Mouse (Mus musculus) T-cell, adult 2 months (primary cell): Measurements from ENCODE around the gene Odr4.
A peak's percentile ranks its signal among the peaks of the same experiment; 100 is the strongest.

Source experiments
- DNase-seq: peaks from one replicate; pipeline ENCODE4 v3.0.0; 2022; ENCODE audit warnings: low spot score

Odr4 gene

DNA sequence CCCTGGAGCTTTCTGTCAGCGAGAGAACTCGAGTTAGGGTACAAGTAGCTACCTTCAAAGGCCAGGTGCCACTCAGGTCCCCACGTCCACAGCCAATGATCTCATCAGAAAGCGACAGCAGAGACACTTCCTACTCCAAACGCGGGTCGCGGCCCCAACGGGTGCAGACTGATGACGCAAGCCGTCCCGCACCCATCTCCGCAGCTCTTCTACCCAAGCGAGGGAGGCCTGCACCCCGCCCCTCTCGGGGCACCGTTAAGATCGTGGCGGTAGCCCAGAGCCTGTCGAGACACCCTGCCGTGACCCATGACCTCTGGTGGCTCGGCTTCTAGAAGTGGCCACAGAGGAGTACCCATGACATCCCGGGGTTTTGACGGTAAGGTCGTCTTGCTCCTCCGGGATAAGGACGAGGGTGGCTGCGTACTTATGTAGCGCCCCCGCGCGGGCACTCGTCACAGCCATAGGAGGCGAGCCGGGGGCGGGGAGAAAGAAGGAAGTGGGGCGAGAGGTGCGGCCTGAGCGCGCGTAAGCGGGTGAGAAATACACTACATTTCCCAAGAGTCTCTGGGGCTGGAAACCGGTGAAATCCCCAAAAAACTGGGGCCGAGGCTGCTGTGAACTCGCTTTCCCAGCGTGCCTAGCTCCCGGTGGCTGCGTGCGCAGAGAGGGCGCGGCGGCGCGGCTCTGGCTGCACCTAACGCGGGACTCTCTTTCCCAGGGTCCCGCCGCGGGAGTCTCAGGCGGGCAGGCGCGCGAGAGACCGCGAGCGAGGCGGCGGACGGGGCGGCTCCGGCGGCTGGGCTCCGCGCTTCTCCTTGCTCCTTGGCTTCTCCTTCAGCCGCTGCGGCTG is at the start of gene Odr4, which contains the start of gene Tpr:
TSS of gene Odr4 (minus strand) at position 443 of the 850 bp plus-strand sequence.
TSS of gene Tpr (plus strand) at position 201 of the 850 bp plus-strand sequence.
- DNase-seq: peak; percentile 99

DNA sequence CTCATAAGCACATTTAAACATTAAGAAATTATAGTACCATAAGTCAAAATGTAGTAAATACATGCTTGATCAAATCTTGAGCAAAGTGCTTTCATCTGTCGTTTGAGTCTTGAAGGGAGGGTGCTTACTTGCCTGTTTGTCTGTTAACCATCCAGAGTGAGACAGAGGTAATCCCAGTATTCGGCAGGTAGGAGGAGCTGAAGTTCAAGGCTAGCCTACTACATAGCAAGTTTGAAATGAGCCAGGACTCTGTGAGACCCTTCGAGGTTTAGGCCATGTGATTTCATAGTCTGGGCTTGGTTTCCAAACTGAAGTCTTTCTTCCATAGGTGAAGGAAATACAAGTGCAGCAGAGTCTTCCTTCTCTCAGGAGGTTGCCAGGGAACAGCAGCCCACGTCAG is 48.9 kb upstream of the Odr4 start:
- DNase-seq: no peak

DNA sequence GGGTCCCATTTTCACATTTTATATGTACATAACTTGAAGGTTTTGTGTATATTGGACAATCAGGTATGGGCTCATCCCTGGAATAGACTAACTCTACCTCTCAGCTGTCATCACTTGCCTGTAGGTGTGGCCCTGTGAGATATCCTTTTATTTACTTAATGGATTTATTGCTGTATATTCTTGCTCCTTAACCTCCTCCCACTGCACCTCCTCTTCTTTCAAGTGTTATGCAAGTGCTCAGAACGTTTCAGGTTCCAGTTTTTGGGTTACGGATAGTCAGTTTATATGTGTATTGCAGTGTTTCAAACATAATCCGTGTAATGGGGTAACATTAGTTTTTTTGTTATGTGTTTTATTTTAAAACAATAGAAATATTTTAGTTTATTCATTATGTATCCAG is 45.8 kb upstream of the Odr4 start:
- DNase-seq: no peak

DNA sequence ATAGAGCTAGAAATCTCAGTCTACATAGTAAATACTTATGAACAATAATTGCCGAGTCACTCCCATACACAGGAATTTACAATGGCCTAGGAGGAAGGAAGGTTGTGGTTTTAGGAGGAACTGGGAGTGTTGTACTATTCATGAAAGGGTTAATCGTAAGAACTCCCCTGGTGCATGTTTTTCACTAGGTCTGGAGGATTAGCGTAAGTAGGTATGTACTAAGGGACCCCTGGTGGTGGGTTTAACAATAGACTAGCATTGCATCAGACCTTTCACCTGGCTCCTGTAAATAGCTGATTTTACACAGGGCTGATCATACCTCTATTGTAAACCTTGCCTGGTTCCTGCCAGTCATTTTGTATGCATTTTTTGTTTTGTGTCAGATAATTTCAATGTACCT is 33.3 kb upstream of the Odr4 start:
- DNase-seq: no peak

DNA sequence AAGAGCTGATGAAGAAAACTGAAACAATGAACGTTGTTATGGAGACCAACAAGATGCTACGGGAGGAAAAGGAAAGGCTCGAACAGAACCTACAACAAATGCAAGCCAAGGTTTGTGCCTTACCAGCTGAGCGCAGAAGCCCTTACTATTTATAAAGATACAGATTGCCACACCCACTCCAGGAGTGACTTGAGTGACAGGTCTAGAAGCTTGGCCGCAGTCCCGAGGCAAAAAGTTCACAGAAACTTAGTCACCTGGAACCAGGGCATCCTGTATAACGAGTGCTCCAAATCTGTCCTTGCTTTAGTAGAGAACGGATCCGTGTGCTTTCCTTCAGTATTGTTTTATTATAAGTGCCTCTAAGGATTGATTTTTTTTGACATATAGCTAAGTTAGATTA is 32.8 kb upstream of the Odr4 start:
- no peak for DNase-seq

DNA sequence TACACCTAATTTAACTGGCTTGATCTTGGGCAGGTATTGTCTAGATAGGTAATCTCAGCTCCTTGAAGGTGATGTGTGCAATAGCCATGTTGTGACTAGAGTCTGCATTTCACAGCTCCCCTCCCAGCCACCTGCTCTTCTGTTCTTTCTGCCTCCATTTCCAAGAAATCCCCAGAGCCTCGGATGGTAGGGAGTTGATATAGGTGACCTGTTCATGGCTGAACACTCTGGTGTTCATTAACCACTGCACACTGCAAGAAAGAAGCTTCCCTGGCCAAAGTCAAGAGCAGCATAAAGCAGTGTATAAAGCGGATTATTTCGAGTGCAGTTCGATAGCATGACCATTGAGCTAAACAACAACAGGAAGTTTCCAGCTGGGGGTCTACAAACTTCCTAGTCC is 25.5 kb upstream of the Odr4 start:
- DNase-seq: no peak

DNA sequence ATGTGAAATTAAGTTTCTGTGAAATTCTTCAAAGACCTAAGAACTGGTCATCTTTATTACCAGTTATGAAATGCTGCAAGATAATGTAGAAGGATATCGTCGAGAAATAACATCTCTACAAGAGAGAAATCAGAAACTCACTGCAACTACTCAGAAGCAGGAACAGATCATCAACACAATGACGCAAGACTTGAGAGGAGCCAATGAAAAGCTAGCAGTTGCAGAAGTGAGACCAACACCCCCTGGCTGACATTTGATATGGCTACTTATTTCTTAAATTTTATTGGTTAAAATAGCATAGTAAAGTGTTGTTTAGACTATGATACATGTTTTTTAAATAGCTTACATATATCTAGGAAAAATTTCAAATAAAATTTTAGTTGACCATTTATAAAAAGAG is 23.1 kb upstream of the Odr4 start:
- no peak for DNase-seq

DNA sequence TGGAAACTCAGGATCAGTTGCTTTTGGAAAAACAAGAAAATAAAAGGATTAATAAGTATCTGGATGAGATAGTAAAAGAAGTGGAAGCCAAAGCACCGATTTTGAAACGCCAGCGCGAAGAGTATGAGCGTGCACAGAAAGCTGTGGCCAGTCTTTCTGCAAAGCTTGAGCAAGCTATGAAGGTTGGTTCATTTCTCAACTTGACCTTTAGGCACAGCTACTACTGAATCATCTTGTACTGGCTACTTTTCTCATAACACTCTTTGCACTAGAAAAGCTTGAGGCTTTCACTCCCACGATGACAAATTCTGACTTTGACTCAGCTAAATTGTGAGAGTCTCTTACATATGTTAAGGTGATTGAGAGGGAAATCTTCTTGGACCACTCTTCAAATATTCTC is 17.1 kb upstream of the Odr4 start:
- DNase-seq: no peak

DNA sequence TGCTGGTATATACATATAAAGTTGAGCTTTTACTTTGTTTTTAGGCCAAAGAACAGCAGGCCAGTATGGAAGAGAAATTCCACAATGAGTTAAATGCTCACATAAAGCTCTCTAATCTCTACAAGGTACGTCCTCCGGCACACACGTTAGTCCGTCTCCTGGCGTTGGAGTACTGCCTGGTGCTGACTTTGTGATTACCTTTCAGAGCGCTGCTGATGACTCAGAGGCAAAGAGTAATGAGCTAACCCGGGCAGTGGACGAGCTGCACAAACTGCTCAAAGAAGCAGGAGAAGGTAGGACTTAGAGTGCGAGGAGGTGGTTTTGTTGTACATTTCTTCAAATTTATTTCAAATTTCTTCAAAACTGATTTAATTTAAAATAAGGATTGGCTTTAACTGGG is 14.4 kb upstream of the Odr4 start:
- no peak for DNase-seq

DNA sequence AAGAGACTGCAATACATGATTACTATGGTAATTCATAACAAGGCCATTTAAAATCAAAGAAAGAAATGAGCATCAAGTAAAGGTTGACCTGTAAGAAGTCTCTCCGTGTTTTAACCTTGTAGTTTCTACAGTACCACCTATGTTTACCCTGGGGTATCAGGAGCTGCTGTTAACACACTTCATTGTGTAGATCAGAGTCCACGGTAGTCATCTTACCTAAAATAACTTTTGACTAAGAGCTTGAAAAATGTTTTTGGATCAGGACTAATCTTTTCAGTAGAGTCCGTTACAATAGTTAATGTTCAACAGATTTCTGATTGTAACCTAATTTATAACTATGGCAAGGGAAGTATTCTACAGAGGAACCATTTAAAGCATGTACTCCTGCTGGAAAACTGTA is 11.7 kb upstream of the Odr4 start:
- DNase-seq: no peak

DNA sequence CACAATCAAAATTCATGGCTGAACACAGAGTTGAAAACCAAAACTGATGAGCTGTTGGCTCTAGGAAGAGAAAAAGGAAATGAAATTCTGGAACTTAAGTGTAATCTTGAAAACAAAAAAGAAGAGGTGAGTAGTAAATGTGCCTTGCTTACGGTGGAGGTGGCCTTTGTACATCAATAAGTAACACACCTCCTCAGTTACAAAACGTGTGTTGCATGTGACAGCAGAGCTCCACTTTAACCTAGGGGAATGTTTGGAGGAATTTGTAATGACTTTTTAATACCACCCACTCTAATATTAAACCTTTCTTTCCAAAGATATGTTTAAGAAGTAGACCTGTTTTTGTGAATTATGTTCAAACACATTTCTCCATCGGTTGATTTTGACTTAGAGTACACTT is 11.0 kb upstream of the Odr4 start:
- DNase-seq: no peak

DNA sequence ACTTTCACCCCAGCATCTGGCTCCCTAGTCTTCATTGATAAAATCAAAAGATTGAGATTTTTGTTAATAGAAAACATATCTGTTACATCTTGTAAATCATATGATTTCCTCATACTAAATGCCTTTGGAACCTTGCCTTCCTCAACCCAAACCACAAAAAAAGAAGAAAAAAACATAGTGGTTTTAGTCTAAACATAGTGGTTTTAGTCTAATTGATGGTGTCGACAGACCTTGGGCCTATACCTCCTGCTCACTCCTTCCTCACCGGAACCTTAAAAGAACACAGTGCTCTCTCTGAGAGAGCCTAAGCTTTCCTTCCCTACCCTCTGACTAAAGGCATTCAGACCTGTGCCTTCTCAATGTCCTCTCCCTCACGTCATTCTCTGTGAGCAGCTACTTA is 3.1 kb upstream of the Odr4 start:
- peak; percentile 25 for DNase-seq

DNA sequence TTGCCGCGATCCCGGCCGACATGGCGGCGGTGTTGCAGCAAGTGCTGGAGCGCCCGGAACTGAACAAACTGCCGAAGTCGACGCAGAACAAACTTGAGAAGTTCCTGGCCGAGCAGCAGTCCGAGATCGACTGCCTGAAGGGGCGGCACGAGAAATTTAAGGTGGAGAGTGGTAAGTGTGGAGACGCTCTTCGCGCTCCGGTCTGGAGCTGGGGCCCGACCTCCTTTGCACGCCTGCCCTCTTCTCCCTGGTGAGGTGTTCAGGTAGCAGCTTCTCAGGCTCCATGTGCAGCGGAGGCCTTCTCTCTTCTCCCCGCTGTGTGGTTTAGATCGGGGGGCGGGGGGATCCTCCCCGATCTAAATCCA is 590 bp upstream of the Odr4 start:
- DNase-seq: no peak

DNA sequence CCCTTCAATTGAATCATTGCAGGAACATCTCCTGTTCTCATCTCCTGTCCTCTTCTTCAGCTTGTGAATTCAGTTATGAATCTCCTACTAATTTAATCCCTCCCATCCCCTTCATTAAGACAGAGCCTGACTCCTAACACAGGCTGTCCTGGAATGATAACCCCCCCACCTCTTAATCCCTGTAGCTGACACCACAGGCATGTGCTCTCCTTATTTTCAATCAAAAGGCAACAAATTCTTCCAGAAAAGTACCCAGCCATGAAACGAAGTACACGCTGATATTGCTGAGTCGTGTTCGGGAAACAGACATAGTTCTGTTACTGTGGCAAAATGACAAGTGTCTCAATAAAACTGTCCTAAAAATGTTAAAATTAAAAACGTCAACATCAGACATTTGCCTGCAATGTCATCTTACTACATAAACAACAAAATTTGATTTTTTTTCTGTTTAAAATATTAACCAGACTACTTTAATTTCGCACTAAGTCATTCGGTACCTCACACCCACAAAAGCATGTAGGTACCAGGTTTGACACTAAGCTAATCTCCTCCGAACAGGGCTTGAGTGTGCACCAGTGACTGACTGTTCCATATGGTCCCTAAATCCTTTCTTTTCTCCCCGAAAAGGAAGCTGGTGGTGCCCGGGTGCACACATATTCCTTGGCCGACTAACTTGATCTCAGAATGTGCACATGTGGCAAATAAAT is 796 bp downstream of the Odr4 start:
- no peak for DNase-seq

DNA sequence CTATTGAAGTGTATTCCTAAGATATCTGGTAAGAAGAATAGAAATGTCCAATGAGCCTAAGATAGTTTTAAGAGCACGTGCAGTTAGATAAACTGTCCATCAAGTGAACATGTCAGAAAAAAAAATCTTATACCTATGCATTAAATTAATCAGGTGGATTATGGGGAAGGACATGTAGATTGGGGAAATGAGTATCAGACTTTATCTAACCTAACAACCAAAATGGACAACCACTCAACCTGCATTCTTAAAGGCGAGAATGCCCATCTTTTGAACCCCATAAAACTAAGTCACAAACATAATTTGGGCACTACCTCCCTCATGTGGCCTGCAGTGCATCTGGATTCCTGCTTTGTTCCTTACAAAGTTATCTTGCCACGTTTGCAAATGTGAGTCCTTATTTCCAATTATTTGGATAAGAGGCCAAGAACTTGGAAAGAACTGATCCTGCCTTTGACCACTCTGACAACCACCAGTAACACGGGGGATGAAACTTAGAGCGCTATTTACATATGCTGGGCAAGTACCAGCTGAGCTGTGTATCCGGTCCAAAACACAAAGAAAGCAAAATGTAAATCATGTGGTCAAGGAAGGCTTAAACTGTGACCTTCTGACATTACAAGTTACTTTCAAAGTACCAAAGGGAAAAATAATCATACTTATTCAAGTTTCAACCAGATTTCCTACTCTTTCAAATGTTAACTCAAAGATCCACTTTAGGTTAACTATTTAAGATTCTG is 3.3 kb downstream of the Odr4 start:
- no peak for DNase-seq

DNA sequence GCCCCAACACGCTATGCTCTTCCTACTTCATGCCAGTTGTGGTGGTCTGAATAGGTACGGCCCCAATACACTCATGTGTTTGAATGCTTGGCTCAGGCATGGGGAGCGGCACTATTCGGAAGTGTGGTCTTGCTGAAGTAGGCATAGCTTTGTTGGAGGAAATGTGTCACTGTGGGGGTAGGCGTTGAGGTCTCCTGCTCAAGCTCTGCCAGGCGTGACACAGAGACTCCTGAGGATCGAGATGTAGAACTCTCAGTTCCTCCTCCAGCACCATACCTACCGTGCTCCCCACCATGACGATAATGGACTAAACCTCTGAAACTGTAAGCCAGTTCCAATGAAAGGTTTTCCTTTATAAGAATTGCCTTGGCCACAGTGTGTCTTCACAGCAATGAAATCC is 5.3 kb downstream of the Odr4 start:
- DNase-seq: no peak

DNA sequence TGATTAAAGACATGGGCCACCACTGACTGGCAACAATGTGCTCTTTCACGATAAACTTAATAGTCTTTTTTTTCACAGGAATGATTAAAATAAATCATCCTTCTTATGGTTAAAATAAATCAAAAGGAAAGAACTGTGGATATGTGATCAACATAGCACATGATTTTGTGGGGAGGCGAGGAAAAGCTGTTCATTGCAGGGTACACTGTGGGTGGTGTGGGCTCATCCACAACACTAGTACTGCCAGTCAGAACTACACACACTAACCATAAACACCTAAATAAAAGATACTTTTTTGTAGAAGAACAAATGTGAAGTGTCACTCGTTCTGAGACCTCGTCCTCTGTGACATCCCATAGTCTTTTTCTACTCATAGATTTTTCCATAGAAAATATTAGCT is 8.7 kb downstream of the Odr4 start:
- DNase-seq: no peak

DNA sequence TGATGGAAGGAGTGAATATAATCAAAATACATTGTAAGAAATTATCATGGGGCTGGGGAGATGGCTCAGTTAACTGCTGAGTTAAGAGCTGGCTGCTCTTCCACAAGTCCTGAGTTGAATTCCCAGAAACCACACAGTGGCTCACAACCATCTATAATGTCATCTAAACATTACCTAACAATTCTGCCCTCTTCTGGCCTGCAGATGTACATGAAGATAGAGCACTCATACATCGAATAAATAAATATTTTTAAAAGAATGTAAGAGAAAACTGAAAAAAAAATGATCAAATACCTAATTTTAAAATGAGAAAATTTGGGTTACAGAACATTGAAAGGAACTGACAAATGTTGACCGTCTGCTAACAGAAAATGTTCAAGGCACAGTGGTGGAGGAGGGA is 18.6 kb downstream of the Odr4 start:
- no peak for DNase-seq

DNA sequence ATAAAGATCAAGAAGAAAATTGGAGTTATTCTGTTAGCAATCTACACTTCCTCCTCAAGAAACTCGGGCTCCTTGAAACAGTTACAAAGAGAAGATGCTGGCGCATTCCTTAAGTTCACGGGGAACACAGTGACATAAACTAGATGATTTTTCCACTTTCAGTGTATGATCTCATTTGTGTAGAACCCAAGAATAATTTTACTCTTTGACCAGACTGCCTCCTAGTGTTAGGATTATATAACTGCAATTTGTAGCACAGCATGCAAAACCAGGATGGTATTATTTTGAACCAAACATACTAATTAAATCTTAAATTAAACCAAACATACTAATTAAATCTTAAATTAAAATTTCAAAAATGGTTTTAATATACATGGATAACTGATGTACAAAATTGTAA is 20.0 kb downstream of the Odr4 start:
- no peak for DNase-seq

DNA sequence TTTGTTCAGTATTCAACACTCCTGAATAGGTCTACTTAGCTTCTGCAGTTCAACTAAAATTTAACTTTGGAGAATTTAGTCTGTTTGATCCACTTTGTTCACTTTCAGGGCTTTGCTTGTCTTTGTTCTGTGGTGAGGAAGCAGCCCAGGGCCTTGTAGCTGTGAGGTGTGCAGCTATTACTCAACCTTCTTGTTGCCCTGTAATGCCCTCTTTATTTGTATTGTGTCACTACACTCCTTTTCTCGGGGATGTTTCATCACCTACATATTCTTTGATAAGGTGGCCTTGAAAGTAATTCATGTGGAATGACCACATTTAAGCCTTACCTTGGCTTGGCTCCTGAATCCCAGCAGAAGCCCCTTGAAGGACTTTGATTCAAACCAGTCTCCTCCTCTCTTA is 32.0 kb downstream of the Odr4 start:
- DNase-seq: no peak

DNA sequence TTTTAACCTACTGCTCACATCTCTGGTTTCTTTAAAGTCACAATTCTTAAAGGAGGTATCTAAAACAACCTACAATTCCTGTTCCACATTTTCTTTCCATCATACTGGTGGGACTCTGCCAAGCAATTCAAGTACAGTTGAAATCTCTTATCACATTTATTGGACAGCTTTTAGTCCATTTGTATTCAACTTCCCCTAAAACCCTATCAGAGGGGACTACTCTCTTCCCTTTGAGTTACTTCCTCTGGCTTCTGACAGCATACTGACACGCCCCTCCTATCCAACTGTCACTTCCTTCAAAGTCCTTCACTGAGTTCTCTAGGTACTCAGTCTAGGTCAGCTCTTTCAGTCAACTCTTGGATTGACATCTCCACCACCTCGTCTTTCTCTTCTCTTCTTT is 57.8 kb downstream of the Odr4 start:
- no peak for DNase-seq

DNA sequence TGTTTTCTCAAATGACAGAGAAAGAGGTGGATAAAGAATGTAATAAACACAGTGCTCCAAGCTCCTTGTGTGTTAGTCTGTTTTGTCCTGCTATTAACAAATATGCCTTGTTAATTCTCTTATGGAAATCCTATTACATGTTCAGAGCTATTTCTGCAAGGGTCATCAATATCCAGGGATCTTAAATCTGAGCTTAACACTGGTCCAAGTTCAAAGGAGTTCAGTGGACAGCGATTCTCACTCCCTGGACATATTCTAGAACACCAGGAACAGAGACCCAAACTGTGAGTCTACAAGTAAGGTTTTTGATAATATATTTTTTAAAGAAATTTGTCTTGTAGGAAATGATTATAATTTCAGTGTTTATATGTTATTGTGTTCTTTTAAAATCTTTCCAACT is 73.7 kb downstream of the Odr4 start, which contains the start of gene Pdc:
TSS of gene Pdc (plus strand) at position 213 of the 400 bp plus-strand sequence.
- no peak for DNase-seq
